Mouse (Mus musculus) heart, embryonic 14.5 days (tissue): ENCODE measurements around the gene H2afj. TPM values are rescaled to one million over a fixed set of nuclear protein-coding genes. Genes with fewer than 3 reads are reported as not detected.
A peak's percentile ranks its signal among the peaks of the same experiment; 100 is the strongest.

Experiments
- ATAC-seq: fragments of 200-750 bp; cut with Nextera tagmentation; 2 replicates; pipeline ENCODE4 v1.8.0; 2017; ENCODE audit warnings: low read depth, moderate TSS enrichment; ENCODE audit not compliant: insufficient number of reproducible peaks, insufficient read depth, low FRiP score
- H3K27ac ChIP-seq, 2 experiments: fragments of 200-500 bp in 1 of 2; fragments of 300-500 bp in 1 of 2; sonication (generic) in 1 of 2; replicated peaks in 1 of 2; 2 replicates each; pipeline ENCODE4 v1.5.1; 2012 to 2014; ENCODE audit warnings: low read depth in 2 of 2, low read length in 2 of 2, control low read depth in 1 of 2, mild to moderate bottlenecking in 1 of 2, mixed read lengths in 1 of 2; ENCODE audit not compliant: control insufficient read depth in 1 of 2, insufficient read depth in 1 of 2
- H3K27me3 ChIP-seq: fragments of 300-500 bp; sonication (generic); 2 replicates; pipeline ENCODE4 v1.6.1; 2014; ENCODE audit warnings: mild to moderate bottlenecking, low read length, control low read depth; ENCODE audit not compliant: control insufficient read depth, insufficient read depth
- H3K36me3 ChIP-seq: fragments of 300-500 bp; sonication (generic); 2 replicates; pipeline ENCODE4 v1.6.1; 2014; ENCODE audit warnings: mild to moderate bottlenecking, control low read depth, low read length, mixed read lengths; ENCODE audit not compliant: control insufficient read depth, insufficient read depth
- H3K4me1 ChIP-seq, 2 experiments: fragments of 200-500 bp in 1 of 2; fragments of 300-500 bp in 1 of 2; sonication (generic) in 1 of 2; 2 replicates each; pipeline ENCODE4 v1.6.1; 2012 to 2014; ENCODE audit warnings: low read length in 2 of 2, control low read depth in 1 of 2, mixed read lengths in 1 of 2; ENCODE audit not compliant: control insufficient read depth in 2 of 2, insufficient read depth in 2 of 2
- H3K4me2 ChIP-seq: fragments of 300-500 bp; sonication (generic); 2 replicates; pipeline ENCODE4 v1.6.1; 2014; ENCODE audit warnings: mild to moderate bottlenecking, low read length
- H3K4me3 ChIP-seq, 2 experiments: fragments of 200-500 bp in 1 of 2; fragments of 300-500 bp in 1 of 2; sonication (generic) in 1 of 2; 2 replicates each; pipeline ENCODE4 v1.5.1; 2012 to 2014; ENCODE audit warnings: low read length in 2 of 2, mild to moderate bottlenecking in 2 of 2, control low read depth in 1 of 2, low read depth in 1 of 2, moderate library complexity in 1 of 2; ENCODE audit not compliant: control insufficient read depth in 1 of 2, insufficient read depth in 1 of 2
- H3K9ac ChIP-seq: fragments of 300-500 bp; sonication (generic); 2 replicates; pipeline ENCODE4 v1.6.1; 2014; ENCODE audit warnings: mild to moderate bottlenecking, low read length
- H3K9me3 ChIP-seq: fragments of 300-500 bp; sonication (generic); 2 replicates; pipeline ENCODE4 v1.6.1; 2016; ENCODE audit warnings: low read length, control low read depth; ENCODE audit not compliant: control insufficient read depth
- WGBS: fragments of 180-500 bp; shearing (Covaris S2); extraction: QIAGEN DNeasy Blood & Tissue Kit; methylation state at CpG from one replicate; pipeline ENCODE4 v1.1.7; 2014; 5-methylcytosine and 5-hydroxymethylcytosine counted together
- polyA plus RNA-seq: library from polyadenylated mRNA; unstranded; fragments of >200 nt; fragmentation: Nextera tagmentation; extraction: Ambion mirVana; gene quantifications from 2 replicates; pipeline ENCODE4 v1.2.1, GENCODE M21; 2014

The H2afj gene
- polyA plus RNA-seq, 1 experiment from 2014 or later: 71.4 TPM

DNA sequence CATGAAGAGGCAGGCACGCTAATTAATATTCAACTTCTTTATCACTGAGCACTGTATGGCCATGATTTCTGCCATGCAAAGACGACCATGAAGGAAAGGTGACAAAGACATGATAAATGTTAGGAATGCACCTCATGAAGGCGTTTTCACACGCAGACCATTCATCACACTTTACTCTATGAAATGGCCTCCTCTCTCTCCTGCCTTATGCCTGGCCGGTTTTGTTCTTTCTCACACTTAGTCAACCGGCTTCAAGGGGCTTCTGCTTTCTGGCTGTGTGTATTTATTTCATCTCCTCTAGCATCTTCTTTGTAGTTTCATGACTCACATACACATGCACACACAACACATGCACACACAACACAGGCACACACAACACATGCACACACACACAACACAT, 6.8 kb upstream of the H2afj start:
- Histone ChIP-seq H3K4me3 (no peak overlapping the region), H3K9ac (no peak overlapping the region), H3K4me2 (no peak overlapping the region), H3K27ac (no peak overlapping the region), H3K27me3 (no peaks in the 10 kb centered on the region), H3K4me1 (peaks cover 0 to 12% of the 10 kb centered on the region in 2 experiments; a peak in 2 of 4 replicates), H3K9me3 (no peaks in the 10 kb centered on the region), H3K36me3 (no peaks in the 10 kb centered on the region)
- no peak for ATAC-seq
- 77% methylated on average over 6 of the region's 6 CpGs for WGBS

DNA sequence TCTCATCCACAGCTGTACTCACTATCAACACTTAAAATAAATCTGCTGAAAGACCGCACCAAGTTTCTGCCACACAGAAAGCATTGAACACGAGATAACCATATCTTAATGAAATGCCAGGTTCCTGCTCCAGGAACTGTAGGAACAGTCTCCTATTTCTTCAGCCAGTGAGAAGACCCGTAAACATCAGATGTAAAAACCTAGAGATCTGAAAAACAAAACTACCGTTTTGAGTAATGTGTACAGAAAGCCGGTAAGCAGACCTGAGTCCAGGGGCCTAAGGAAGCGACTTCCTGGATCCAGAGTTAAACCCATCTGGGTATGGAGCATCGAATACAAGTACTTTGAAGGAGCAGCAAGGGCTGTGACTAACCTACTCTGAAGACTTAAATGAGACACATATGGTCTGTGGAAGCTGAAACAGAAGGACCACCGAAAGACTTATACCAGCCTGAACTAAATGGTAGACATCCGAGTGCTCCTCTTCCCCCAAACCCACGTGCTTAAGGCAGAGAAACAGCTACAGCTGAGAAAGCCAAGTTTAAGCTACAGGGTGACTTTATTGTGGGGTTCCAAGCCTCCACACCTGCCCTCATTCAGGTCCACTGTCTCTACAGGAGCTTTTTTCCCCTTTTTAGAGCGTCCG, 4.8 kb upstream of the H2afj start:
- WGBS: 9% methylated on average over 12 of the region's 12 CpGs
- H3K4me2 ChIP-seq: peak overlapping the region; percentile 97
- no peak for ATAC-seq
- peak overlapping the region; percentile 94 to 100 for H3K27ac ChIP-seq
- no peaks in the 10 kb centered on the region for H3K9me3 ChIP-seq
- peak overlapping the region; percentile 99 for H3K9ac ChIP-seq
- no peaks in the 10 kb centered on the region for H3K27me3 ChIP-seq
- no peaks in the 10 kb centered on the region for H3K36me3 ChIP-seq
- H3K4me1 ChIP-seq: peaks cover 0 to 12% of the 10 kb centered on the region in 2 experiments; a peak in 2 of 4 replicates
- peak overlapping the region; percentile 52 to 82 for H3K4me3 ChIP-seq

DNA sequence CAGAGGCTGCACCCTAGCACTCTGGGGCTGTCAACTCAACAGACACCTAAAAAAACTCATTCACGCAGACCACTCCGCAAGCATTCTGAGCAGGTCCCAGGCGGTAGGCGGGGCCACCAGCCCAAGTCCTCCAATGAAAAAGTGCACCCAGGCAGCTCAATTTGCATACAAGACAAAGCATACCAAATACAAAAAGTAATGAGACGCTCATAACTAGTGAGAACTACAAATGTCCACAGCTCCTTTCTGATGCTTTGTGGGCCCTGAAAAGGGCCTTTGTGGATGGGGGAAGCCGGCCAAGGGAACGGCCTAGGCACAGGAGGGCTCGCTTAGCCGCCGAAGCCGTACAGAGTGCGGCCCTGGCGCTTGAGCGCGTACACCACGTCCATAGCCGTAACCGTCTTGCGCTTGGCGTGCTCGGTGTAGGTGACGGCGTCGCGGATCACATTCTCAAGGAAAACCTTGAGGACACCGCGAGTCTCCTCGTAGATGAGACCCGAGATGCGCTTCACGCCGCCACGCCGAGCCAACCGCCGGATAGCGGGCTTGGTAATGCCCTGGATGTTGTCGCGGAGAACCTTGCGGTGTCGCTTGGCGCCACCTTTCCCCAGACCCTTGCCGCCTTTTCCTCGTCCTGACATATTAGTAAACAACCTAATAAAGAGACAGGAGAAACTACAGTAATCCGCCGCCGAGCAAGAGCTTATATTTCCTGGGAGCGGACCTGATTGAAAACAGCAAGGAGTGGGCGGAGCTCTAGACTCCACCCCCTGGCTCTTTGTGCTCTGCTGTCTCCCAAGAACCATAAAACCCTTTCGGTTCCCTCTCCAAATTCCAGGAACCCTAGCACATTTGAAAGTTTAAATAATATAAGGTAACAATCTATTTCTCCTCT, 4.1 kb upstream of the H2afj start, which contains the start of gene Hist4h4:
Gene Hist4h4 (minus strand): TSS at position 677 of the 895 bp plus-strand sequence.
- H3K4me2 ChIP-seq: peak within 1 kb of the TSS; percentile 97
- no peaks in the 10 kb centered on the region for H3K36me3 ChIP-seq
- peak within 1 kb of the TSS; percentile 99 for H3K9ac ChIP-seq
- H3K27me3 ChIP-seq: no peaks in the 10 kb centered on the region
- H3K9me3 ChIP-seq: no peaks in the 10 kb centered on the region
- H3K4me3 ChIP-seq: peak within 1 kb of the TSS; percentile 52 to 82
- WGBS: under 1% methylated on average over 50 of the region's 50 CpGs
- peaks cover 0 to 15% of the 10 kb centered on the region in 2 experiments; a peak in 3 of 4 replicates for H3K4me1 ChIP-seq
- ATAC-seq: peak; percentile 70
- H3K27ac ChIP-seq: peak within 1 kb of the TSS; percentile 94 to 100

DNA sequence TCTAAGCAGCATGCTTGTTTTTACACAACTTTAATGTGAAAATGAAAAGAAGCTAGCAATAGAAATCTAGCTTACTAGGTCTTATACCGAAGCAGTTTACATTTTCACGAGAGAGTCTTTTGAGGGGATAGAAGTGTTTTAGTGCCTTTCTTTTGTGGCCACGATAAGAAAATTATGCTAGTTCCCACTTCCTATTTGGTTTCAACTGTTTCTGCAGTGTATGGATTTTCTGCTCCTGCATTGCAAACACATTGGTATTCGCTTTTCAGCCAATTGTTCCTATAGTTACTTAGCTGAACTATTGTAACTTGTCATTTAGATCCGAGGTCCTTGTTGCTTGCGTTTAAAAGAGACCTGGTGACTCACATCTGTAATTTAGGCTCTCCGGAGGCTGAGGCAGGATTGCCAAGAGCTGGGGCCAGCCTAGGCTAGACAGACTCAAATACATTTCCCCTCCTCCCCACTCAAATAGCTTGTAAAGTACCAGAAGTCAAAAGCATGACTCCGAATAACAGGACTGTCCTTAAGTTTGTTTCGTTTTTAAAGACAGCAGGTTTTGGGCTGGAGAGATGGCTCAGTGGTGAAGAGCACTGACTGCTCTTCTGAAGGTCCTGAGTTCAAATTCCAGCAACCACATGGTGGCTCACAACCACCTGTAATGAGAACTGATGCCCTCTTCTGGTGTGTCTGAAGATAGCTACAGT, 3.2 kb upstream of the H2afj start:
- H3K27ac ChIP-seq: peak overlapping the region; percentile 38 to 100
- no peaks in the 10 kb centered on the region for H3K9me3 ChIP-seq
- 30% methylated on average over 9 of the region's 9 CpGs for WGBS
- ATAC-seq: no peak
- no peaks in the 10 kb centered on the region for H3K27me3 ChIP-seq
- peak overlapping the region; percentile 99 for H3K9ac ChIP-seq
- H3K4me3 ChIP-seq: peak overlapping the region in 1 of 2 experiments; percentile 82; a peak in 2 of 4 replicates
- no peaks in the 10 kb centered on the region for H3K36me3 ChIP-seq
- H3K4me1 ChIP-seq: peaks cover 7 to 21% of the 10 kb centered on the region in 2 experiments
- H3K4me2 ChIP-seq: peak overlapping the region; percentile 97

DNA sequence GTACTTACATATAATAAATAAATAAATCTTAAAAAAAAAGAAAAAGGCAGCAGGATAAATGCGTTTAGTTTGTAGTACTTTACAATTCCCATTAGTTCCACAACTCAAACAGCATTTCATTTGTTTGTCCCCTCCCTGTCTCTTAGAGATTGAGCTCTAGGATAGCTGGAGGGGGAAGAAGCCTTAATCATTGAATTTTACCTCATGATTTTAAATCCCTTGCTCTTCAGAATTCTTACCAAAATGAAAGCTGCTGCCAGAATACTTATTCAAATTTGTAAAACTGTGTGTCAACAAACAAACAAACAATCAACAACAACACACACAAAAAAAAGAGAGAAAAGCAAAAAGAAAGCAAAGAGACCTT, 2.7 kb upstream of the H2afj start:
- no peak overlapping the region; the same call in 1 of the 2 replicates for H3K4me2 ChIP-seq
- ATAC-seq: no peak
- WGBS: 82% methylated on average over 1 of the region's 1 CpGs

DNA sequence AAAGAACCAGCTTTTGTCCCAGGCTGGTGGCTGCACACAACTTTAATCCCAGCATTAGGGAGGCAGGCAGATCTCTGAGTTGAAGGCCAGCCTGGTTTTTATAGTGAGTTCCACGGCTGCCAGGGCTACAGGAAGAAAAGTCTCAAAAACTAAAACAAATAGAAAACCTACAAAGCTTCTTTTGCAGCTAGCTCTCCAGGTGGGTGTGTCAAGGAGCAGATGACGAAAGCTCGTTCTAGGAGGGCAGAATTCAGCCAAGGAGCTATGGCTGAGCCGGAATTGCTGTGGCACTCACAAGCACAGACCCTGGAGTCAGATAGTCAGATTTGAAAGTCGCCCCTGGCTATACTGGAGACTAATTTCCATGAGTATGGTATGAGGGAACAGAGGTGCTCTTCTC, 1.2 kb upstream of the H2afj start:
- no peaks in the 10 kb centered on the region for H3K27me3 ChIP-seq
- no peak overlapping the region for H3K27ac ChIP-seq
- no peak overlapping the region for H3K9ac ChIP-seq
- H3K4me2 ChIP-seq: peak overlapping the region; percentile 91; the same call in 1 of the 2 replicates
- H3K4me3 ChIP-seq: no peak overlapping the region
- H3K4me1 ChIP-seq: peaks cover 7 to 21% of the 10 kb centered on the region in 2 experiments
- 79% methylated on average over 5 of the region's 5 CpGs for WGBS
- no peak for ATAC-seq
- H3K9me3 ChIP-seq: no peaks in the 10 kb centered on the region
- H3K36me3 ChIP-seq: peaks cover 1% of the 10 kb centered on the region; the same call in 1 of the 2 replicates

More for the DNA sequence above, 2.7 kb upstream of the H2afj start:
- Histone ChIP-seq H3K9ac (no peak overlapping the region), H3K9me3 (no peaks in the 10 kb centered on the region), H3K4me1 (peaks cover 7 to 21% of the 10 kb centered on the region in 2 experiments), H3K36me3 (no peaks in the 10 kb centered on the region), H3K27me3 (no peaks in the 10 kb centered on the region), H3K27ac (peak overlapping the region in 1 of 2 experiments; percentile 100; a peak in 1 of 4 replicates), H3K4me3 (no peak overlapping the region)

DNA sequence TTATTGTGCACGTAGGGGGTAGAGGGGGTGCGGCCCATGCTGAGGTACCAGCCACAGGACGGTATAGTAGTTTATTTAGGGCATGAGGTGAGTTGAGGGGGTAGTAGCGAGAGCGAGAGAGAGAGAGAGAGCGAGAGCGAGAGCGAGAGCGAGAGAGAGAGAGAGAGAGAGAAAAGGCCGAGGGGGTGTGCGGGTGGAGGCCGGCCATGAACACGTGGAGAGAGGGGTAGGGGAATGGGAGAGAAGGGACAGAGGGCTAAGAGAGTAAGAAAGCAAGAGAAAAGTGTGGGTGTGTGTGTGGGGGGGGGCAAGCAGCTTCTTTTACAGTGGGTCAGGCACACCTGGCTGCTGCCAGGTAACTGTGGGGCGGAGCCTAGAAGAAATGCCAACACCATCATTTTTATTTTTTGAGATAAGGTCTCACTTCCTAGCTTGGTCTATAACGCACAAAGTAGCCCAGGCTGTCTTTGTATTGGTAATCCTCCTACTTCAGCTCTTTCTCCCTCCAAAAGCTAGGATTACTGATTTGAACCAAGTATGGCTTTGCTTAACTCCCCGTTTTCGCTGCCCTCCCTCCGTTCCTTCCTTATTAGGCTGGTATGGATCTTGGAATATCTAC, 540 bp upstream of the H2afj start:
- Histone ChIP-seq H3K9ac (peak overlapping the region; percentile 67), H3K4me2 (peak overlapping the region; percentile 91), H3K4me3 (peak overlapping the region; percentile 37 to 77), H3K36me3 (peaks cover 8% of the 10 kb centered on the region), H3K9me3 (no peaks in the 10 kb centered on the region), H3K27me3 (no peaks in the 10 kb centered on the region), H3K4me1 (peaks cover 7 to 21% of the 10 kb centered on the region in 2 experiments), H3K27ac (peak overlapping the region; percentile 52 to 71; a peak in 3 of 4 replicates)
- 24% methylated on average over 18 of the region's 18 CpGs for WGBS
- ATAC-seq: no peak
